Mouse (Mus musculus) bone marrow, adult 2 months (tissue): Measurements from ENCODE around the gene Rtl6.

ENCODE experiments used
- CTCF ChIP-seq: fragments of 200-500 bp; IDR thresholded peaks from 2 replicates; pipeline ENCODE4 v1.5.1; 2011; ENCODE audit warnings: low read length, control low read depth; ENCODE audit not compliant: control insufficient read depth, insufficient read depth
- POLR2A ChIP-seq: fragments of 200-500 bp; IDR thresholded peaks from 2 replicates; pipeline ENCODE4 v1.6.1; 2011; ENCODE audit warnings: low read depth, mild to moderate bottlenecking, control low read depth, low read length, borderline replicate concordance; ENCODE audit not compliant: control insufficient read depth

DNA sequence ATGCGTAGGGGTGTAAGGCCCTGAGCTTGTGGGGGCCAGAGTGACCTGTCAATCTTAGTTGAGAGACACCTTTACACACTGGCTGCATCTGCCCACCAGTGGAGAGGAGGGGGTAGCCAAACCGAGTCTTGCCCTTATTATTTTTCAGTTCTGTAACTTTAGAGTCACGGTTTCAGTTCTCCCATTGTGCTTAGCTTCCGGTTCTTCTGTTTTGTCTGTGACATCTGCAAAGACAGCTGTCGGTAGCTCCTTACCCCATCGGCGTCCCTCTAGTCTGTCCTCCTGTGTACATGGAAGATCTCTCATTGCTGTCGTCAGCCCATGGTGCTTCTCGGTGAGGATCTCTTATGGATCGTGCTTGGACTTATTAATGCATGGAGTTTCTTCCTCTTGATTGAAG is 20.5 kb downstream of the Rtl6 start:
- TF ChIP-seq CTCF, result no peak
- TF ChIP-seq POLR2A, result no peak
